In the genomic region with DNA sequence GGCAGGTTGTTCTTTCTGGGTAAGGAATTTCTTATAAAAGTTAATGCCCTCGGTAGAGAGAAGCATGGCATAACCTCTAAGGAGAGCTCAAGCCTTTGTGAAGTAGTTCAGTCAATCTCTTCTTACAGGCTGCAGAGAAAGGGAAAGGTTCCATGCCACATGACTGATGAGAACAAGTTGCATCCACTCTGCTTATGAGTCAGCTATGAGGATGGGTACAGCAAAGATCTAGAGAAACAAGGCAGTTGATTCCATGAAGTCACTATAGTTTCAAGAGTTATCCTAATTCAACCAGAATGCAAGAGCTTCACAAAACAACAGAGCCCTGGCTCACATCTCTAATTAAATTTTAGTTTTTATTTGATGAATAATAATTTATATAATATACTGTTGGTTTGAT, we compare ENCODE assay signal across 23 mouse cellular contexts.
"Had no signal": no experiment of that assay in that cellular context is flagged by ENCODE, and none has a peak within 500 bp of the region (broad histone marks: within the 10 kb centered on the region; RNA-seq: fewer than 3 reads in every experiment).

No protein-coding gene starts in this region.

- H3K9me3 ChIP-seq: heart, embryonic 12.5 days; hindbrain, embryonic 13.5 days; hindbrain, embryonic 15.5 days; kidney, embryonic 15.5 days; limb, embryonic 13.5 days; limb, embryonic 15.5 days; liver, embryonic 12.5 days had no signal

- H3K4me1 ChIP-seq: hindbrain, embryonic 13.5 days; hindbrain, embryonic 15.5 days; kidney, embryonic 15.5 days; limb, embryonic 15.5 days; liver, embryonic 12.5 days had no signal

- H3K4me2 ChIP-seq: heart, embryonic 12.5 days; hindbrain, embryonic 13.5 days; hindbrain, embryonic 15.5 days; kidney, embryonic 15.5 days; limb, embryonic 13.5 days; limb, embryonic 15.5 days; liver, embryonic 12.5 days had no signal

- H3K9ac ChIP-seq: heart, embryonic 12.5 days; hindbrain, embryonic 13.5 days; hindbrain, embryonic 15.5 days; kidney, embryonic 15.5 days; limb, embryonic 13.5 days; limb, embryonic 15.5 days; liver, embryonic 12.5 days; liver, embryonic 14.5 days had no signal

- H3K27ac ChIP-seq: hindbrain, embryonic 13.5 days; hindbrain, embryonic 15.5 days; hindbrain, postnatal 0 days; kidney, embryonic 15.5 days; kidney, postnatal 0 days; limb, embryonic 13.5 days; limb, embryonic 15.5 days; liver, embryonic 12.5 days; liver, embryonic 14.5 days had no signal

- H3K36me3 ChIP-seq: heart, embryonic 12.5 days; hindbrain, embryonic 13.5 days; hindbrain, embryonic 15.5 days; kidney, embryonic 15.5 days; limb, embryonic 13.5 days; limb, embryonic 15.5 days; liver, embryonic 12.5 days had no signal

- H3K27me3 ChIP-seq: heart, embryonic 12.5 days; hindbrain, embryonic 13.5 days; hindbrain, embryonic 15.5 days; kidney, embryonic 15.5 days; limb, embryonic 13.5 days; limb, embryonic 15.5 days; liver, embryonic 12.5 days had no signal

- ATAC-seq: hindbrain, postnatal 0 days; intestine, embryonic 16.5 days; liver, embryonic 12.5 days had no signal

- DNase-seq: gastrocnemius, postnatal 14 days; gastrocnemius, postnatal 36 days; heart, adult 11 months; heart, adult 2 months; heart, postnatal 10 days; kidney, adult 11 months; kidney, adult 9 months; kidney, postnatal 14 days; kidney, postnatal 36 days; layer of hippocampus, adult 9-11 months; layer of hippocampus, postnatal 36 days; left cerebral cortex, postnatal 4 days had no signal

- H3K4me3 ChIP-seq: heart, adult 2 months; heart, embryonic 12.5 days; hindbrain, embryonic 13.5 days; hindbrain, embryonic 15.5 days; kidney, embryonic 15.5 days; limb, embryonic 13.5 days; limb, embryonic 15.5 days; liver, embryonic 12.5 days had no signal
